Mouse (Mus musculus): ENCODE results near the gene Plekhh1. TPM values are rescaled to one million over a fixed set of nuclear protein-coding genes. Genes with fewer than 3 reads are reported as not detected.
"Not testable (repeated sequence)": the region's sequence is repeated elsewhere in the genome, so short reads cannot be mapped to it uniquely, and the experiment has no call there.

Plekhh1 gene
- total RNA-seq, 2 experiments from 2014 or later = 9.3 to 12.5 TPM

DNA sequence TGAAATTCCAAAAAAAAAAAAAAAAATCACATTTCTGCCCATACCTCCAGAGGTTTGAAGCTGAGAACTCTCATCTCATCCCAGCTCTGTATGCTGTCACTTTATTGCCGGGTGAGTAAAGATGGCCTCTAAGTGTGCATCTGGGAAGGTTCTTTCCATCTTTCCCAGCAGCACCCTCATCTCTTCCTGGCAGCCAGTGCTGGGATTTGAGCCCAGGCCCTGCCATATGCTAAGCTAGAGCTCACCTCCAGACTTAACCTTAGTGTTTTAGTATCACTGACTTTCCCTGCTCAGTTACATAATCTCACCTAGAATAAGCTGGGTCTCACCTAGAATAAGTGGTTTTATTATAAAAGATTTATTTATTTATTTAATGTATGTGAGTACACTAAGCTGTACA lies 7.1 kb upstream of the Plekhh1 start:
- intact Hi-C loops (cut with DNase I) = loop anchor here (5.0 kb wide), 1 partner anchor 105 kb away; no protein-coding TSS in a partner anchor
- DNase-seq (ENCODE audit: low spot score in 2 of 2) = no peak

DNA sequence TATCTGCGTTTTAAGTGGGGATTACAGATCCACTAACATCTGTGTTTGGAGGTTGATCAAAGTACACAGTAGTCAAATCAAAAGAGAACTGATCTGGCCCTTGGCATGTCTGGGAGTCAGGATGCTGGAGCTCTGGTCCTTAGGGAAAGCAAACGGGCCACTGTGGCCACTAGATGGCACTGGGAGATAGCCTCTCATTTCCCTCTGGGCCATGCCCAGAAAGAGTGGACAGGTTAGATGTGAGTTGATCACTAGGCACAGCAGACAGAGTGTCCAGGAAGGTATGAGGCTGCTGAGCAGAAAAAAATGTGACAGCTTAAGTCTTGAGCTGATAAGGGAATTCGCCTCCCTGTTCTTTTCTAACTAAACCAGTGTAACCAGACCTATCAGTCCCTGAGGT lies 6.1 kb upstream of the Plekhh1 start:
- peak; percentile 62 to 78 for DNase-seq (ENCODE audit: low spot score in 2 of 2)
- intact Hi-C loops (cut with DNase I) = loop anchor here (1.0 to 5.0 kb wide), 2 partner anchors 69 to 106 kb away; no protein-coding TSS in a partner anchor

DNA sequence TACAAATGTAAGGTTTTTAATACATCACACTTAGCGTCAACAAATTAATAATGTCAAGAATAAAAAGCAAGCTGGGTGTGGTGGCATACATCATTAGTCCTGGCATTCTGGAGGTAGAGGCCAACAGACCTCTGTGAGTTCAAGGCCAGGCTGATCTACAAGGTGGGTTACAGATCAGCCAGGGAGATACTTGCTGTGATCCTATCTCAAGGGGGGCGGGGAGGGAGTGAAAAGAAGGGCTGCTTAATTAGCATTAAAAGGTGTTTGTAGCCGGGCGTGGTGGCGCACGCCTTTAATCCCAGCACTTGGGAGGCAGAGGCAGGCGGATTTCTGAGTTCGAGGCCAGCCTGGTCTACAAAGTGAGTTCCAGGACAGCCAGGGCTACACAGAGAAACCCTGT lies 1.4 kb upstream of the Plekhh1 start:
- DNase-seq (ENCODE audit: low spot score in 2 of 2); intact Hi-C loops (cut with DNase I): not testable (repeated sequence)

DNA sequence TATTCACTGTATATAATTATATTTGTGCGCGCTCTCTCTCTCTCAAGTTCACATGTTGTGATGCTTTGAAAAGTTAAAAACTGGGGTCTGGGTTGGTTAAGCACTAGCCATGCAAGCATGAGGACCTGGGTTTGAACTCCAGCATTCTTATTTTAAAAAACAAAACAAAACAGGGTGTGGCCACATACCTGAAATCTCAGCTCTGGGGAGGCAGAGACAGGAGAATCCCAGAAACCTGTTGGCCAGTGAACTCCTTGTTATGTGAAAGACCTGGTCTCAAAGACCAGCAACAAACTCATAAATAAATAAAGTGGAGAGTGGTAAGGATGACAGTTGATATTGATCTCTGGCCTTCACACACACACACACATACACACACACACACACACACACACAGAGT lies 5.4 kb downstream of the Plekhh1 start:
- DNase-seq (ENCODE audit: low spot score in 2 of 2) = no peak
- intact Hi-C loops (cut with DNase I) = no loop called here

DNA sequence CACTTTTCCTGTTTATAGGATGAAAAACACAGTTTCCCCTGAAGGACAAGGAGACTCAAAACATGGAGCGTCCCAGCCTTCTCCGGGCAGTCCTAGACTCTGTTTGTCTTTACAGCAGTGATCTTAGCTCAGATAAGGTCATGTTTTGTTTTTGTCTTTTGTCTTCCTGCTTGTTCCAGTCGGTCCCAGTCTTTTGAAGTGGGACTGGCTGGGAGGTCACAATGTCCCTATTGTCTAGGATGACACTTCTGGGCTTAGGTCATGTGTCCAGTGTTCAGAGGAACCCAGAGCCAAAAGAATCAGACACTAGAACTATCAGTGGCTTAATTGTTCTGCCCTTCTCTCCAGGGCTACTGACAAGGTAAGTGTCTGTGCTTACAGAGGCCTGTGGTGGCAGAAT lies 6.4 kb downstream of the Plekhh1 start:
- intact Hi-C loops (cut with DNase I) = no loop called here
- DNase-seq (ENCODE audit: low spot score in 2 of 2) = peak in 1 of 2 experiments; percentile 13

DNA sequence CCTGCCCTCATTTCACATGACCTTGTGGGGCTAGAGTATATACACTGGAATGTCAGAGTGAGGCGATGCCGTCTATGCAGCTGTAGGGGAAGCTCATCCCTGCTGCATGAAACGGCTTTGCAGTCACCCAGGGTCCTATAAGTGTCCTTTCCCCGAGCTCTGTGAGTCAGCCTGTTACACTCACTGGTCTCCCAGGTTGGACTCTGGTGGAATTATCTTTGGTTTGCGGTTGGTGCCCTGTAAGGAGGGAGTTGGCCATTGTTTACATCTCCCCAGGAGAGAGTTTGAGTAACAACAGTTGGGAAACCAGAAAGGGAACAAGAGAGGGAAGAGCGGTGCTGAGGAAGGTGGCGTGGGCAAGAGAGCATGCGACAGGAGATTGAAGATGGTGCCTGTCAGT lies 10.7 kb downstream of the Plekhh1 start:
- intact Hi-C loops (cut with DNase I) = no loop called here
- DNase-seq (ENCODE audit: low spot score in 2 of 2) = no peak

DNA sequence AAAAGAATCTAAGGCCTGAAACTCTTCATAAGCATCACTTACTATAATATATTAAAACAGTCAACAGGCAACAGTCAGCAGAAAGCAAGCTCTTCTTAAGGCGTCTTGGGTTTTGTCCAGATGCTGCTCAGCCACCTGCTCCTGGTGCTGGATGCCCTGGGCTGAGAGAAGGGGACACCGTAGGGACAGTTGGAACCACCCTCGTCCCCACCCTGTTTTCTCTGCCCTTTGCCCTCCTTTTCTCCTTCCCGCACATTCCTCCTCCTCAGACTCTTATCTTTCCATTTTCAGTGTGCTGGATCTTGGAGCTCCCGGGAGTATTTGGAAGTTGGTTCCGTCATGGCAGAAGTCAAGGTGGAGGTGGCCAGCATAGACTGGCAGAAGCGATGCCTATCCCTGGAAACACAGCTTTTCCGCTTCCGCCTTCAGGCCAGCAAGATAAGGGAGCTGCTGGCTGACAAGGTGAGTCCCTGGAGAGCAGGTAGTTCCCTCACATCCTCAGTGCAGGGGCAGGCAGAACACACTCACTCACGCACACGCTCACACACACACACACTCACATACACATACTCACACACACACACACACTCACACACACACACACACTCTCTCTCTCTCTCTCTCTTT lies 11.4 kb downstream of the Plekhh1 start:
- intact Hi-C loops (cut with DNase I) = no loop called here
- no peak for DNase-seq (ENCODE audit: low spot score in 2 of 2)

DNA sequence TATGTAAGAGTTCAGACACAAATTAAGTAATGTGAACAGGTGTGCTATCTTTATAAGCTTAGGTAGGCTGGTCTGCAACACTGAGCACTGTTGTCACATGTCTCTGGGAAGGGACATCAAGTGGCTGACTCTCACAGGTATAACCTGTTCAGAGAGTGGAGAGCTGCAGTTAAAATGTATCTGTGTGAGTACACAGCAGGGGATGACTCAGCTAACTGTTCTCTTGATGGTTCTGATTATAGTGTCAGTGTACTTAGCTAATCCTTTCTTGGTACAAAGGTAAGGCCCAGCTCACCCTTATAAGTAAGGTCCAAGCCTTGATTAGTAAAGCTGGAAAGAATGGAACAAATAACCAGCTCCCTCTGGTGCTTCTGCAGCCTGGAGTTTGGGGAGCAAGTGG lies 12.5 kb downstream of the Plekhh1 start:
- intact Hi-C loops (cut with DNase I) = no loop called here
- DNase-seq (ENCODE audit: low spot score in 2 of 2) = no peak

DNA sequence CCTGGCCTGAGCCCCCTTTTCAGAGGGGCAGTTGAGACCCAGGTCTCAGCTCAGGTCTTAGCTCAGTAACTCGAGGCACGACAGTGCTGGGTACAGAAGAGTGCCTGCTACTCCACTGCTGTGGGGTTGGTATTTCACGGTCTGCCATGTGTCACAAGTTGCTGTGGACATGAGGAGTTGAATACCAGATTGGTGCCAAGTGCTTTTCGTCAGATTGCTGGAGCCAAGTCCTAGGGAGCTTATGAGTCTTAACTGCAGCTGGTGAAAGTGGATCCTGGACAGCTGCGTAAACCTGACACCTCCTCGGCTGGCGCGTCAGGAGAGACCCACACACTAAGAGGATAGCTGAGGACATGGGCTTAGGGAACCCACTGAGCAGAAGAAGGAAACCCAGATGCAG lies 15.7 kb downstream of the Plekhh1 start:
- intact Hi-C loops (cut with DNase I) = no loop called here
- DNase-seq (ENCODE audit: low spot score in 2 of 2) = peak in 1 of 2 experiments; percentile 58

DNA sequence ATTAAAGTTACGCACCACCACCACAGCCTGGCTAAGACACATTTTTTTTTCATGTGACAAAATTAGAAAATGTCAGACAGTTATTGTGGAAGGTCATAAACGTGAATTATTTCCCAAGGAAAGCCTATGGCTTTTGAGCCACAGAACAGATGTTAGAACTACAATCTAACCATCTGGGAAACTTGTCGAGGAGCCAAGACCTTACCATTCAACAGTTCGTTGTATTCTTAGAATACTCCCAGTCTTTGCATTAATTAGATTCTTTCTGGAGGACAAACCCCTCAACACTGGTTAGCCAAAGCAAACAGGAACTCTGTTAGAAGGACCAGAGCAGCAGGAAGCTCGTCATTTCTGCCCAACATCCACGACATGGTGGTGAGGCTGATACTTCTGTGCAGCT lies 17.2 kb downstream of the Plekhh1 start:
- intact Hi-C loops (cut with DNase I) = no loop called here
- peak in 1 of 2 experiments; percentile 14 for DNase-seq (ENCODE audit: low spot score in 2 of 2)

DNA sequence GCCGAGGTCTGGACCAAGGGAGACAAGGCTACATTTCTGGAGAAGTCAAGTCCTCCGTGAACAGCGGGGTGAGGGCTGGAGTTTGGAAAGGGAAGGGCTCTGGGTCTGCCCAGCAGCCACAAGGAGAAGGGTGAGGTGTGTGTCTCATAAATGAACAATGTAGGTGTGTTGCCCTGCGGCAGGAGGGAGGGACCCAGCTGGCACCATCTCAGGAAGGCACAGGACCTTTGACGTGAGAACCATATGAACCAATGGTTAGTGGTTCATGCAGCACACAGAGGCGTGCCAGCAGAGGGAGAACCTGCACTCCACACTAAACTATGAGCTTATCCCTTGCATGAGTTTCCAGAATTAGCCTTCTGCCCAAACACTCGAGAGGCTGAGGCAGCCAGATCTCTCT lies 18.2 kb downstream of the Plekhh1 start:
- intact Hi-C loops (cut with DNase I) = no loop called here
- no peak for DNase-seq (ENCODE audit: low spot score in 2 of 2)

DNA sequence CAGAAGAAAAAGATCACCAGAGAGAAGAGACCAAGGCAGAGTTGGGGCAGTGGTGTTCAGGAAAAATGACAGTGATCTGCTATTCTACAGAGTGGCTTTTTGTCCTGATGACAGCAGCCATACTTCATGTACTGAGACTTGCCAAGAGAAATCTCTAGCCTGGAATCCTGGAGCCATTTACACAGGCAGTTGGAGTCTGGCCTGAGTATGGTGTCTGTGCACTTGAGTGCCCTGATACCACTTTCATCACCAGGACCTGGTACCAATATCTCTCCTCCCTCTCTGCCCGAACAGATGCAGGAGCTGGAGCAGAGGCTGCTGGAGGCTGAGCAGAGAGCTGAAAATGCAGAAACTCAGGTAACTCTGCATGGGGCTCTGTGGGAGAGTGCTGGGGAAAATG lies 19.9 kb downstream of the Plekhh1 start:
- no peak for DNase-seq (ENCODE audit: low spot score in 2 of 2)
- intact Hi-C loops (cut with DNase I) = no loop called here

DNA sequence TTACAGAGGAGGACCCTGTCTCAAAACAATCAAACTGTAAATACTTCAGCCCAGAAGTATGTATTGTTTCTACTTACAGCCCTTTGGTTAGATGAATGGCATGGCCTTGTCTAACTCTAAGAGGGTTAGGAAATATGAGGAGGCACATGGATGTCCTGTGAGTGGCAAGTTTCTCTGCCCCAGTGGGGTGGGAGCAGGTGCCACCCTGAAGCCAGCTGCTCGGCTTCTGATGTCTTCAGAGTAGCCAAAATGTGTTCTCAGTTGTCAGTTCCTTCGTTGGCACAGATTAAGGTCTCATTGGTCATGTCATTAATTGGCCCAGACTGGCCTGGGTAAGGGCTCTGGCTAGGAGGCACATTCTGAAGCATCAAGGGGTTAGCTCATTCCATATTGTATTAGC lies 20.8 kb downstream of the Plekhh1 start:
- DNase-seq (ENCODE audit: low spot score in 2 of 2) = no peak
- intact Hi-C loops (cut with DNase I) = no loop called here

DNA sequence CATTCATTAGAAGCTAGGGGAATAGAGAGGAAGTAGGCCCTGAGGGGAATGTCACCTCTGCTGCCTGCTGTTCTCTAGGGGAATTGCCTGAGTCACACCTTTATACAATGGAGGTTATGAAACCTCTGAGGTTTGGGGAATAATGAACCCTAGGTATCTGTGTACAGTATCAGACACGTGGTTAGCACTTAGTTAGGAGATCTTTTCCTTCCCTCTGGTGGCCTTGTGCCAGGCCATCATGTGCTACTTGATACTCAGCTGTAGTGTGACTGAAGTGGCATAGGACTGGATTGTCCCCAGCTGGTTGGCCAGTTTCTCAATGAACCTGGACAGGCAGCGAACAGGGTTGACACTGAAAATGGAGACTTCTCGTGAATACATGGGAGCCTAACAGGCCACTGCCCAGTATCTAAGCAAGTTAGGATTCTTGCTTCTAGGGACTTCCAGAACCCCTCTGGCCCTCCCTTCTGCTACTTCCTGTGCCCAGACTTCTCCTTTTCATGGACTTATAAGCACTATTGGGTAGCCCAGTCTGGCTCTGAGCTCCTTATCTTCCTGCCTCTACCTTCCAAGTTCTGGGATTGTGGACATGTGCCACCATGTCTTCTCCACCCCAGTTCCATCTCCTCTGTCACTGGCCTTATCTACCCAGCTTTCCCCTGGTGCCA lies 21.7 kb downstream of the Plekhh1 start:
- DNase-seq (ENCODE audit: low spot score in 2 of 2) = no peak
- intact Hi-C loops (cut with DNase I) = no loop called here

DNA sequence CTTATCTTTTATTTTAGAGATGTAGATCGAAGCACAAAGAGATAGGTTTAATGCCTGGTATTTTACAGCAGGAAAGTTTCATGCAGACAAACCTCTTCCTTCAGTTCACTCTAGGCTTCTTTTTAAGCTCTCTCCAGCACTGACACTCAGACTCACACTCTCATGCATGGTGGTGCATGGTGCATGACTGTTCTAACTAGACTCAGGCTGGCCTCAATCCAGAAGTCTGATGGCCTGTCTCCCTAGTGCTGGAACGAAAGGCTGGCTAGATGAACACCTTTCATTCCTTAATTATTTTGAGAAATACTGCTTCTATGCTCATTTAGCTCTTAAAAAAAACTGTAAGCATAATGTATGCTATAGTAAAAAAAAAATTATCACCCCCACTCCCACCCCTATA lies 23.1 kb downstream of the Plekhh1 start:
- DNase-seq (ENCODE audit: low spot score in 2 of 2) = no peak
- intact Hi-C loops (cut with DNase I) = no loop called here

DNA sequence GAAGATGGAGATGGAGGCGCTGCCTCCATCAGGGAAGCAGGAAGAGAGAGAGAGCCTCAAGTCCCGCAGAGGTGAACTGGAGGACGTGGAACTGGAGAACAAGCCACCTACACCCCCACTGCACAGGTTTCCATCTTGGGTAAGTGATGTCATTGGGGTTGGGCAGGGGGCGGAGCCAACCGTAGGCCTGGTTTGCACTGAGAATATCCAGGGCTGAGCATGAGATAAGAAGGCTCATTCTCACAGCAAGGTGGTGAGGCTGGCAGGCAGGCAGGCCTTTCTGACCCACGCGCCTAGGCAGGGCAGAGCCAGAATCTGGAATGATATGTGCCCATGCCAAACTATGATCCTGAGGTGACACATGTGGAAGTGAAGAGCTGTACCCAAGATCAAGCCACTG lies 26.3 kb downstream of the Plekhh1 start:
- intact Hi-C loops (cut with DNase I) = no loop called here
- peak in 1 of 2 experiments; percentile 13 for DNase-seq (ENCODE audit: low spot score in 2 of 2)

DNA sequence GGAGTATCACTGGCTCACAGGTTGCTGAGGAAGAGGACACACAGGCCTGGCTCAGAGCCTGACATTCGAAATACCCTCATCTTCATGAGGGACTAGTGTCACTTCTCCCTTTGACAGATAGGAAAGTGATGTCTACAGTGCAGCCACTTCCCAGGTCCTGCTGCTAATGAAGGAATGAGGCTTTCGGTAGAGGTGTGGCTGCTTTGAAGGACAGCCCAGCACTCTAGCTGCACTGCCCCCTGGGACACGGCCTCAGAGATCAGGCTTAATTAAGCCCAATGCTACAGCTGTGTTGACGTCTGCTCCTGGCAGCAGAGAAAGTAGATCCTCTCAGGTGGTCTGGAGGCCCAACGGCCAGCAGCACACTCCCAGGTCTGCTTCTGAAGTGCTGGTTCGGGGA lies 30.6 kb downstream of the Plekhh1 start:
- DNase-seq (ENCODE audit: low spot score in 2 of 2) = no peak
- intact Hi-C loops (cut with DNase I) = no loop called here

DNA sequence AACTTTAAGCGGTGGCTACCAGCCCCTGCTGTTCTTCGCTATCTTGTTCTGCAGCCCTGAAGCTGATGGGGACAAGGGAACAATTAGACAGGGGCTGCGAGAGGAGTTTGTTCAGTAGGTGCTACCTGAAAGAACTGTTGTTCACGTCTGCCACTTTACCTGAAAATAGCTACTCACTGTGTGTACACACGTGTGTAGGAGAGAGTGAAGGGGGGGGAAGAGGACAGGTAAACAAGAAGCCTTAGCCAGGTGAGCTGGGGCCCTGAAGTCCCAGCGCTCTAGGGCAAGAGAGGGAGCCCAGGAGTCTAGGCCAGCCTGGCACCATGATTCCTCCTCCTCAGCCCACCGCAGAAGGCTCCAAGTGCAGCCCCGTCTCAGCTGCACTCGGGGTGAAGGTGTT lies 31.2 kb downstream of the Plekhh1 start:
- DNase-seq (ENCODE audit: low spot score in 2 of 2) = no peak
- intact Hi-C loops (cut with DNase I) = no loop called here

DNA sequence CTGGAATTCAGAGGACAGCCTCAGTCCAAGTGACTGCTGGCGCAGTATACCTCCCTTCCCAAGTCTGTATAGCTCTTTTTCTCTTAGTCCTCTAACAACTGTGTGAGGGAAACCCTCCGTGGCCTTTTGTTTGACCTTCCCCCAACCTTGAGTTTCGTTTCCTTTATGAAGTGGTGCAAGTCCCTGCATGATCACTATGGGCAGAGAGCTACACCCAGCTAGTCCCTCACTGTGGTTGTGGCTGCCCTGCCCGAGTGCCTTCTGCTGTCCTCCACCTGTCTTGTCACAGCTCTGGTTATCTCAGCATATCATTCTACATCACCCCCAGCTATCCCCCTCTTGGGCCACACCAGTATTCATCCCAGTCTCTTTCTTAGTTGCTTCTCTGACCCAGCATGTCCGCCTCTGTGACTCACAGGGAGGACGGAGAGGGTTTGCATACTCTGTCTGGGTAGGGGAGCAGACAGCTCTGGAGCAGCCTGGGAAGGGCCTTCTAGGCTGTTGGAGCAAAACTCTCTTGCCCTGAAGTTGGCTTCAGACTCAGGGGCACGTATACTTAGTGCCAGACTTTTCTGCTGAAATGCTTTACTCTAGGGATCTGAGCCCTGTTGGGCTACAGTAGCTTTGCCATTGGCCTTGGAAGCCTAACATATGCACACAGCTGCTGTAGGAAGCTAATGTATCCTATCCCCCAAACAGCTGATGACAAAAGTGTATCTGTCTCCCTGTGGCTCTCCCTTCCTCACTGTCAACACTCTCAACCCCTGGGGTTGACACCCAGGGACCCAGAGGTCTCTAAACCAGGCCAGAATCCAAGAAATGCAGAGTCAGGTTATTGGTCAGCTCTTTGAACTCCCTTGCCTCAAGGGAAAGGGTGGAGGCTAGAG lies 32.0 kb downstream of the Plekhh1 start:
- intact Hi-C loops (cut with DNase I) = no loop called here

DNA sequence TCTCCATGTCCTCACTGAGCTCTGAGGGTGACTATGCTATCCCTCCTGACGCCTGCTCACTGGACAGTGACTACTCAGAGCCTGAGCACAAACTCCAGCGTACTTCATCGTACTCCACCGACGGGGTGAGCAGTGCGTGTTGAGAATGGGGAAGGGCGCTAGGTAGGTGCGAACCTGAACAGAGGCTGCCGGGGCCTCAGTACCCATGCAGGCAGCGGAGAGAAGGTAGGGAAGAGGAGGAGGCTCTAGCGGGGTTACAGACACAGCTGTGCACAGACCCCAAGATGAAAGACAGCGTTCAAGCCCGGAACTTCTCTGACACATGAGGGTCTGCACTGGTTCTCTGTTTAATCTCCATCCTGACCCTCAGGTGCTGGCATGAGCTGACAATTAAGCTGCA lies 35.5 kb downstream of the Plekhh1 start:
- intact Hi-C loops (cut with DNase I) = no loop called here
- DNase-seq (ENCODE audit: low spot score in 2 of 2) = no peak

More for the DNA sequence above, 32.0 kb downstream of the Plekhh1 start:
- no peak for DNase-seq (ENCODE audit: low spot score in 2 of 2)

DNA sequence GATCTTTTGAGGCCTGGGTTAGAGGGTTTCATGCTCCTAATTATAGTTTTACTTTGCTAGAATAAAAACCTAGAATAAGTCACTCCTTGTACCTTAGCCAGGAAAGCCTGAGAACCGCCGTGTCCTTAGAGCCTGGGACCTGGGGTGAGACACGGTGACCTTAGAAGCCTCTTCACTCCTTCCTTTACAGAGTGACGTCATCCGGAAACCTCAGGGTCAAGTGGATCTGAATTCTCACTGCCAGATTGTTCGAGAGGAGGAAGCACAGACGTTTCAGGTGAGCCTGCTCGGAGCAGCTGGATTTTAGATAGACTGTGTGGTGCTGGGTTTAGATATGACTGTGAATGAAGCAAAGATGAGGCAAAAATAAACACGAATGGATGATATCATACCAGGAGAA lies 37.5 kb downstream of the Plekhh1 start:
- no peak for DNase-seq (ENCODE audit: low spot score in 2 of 2)
- intact Hi-C loops (cut with DNase I) = no loop called here

All from left cerebral cortex, postnatal 25 days (tissue).